Mouse (Mus musculus) liver, postnatal 0 days (tissue): ENCODE measurements at regions not wholly inside any gene's neighbourhood (a gene's known extent, or its start where the extent isn't known, plus 50 kb on each side); places are given as distances from the start of the nearest gene placed in this dataset.

Experiments
- ATAC-seq: fragments of 200-750 bp; cut with Nextera tagmentation; 2 replicates; pipeline ENCODE4 v1.8.0; 2017; ENCODE audit warnings: mild to moderate bottlenecking, moderate library complexity
- DNase-seq: peaks from one replicate; pipeline ENCODE4 v3.0.0-alpha.2; 2016
- H3K27ac ChIP-seq: fragments of 300-500 bp; sonication (generic); 2 replicates; pipeline ENCODE4 v1.5.1; 2014; ENCODE audit warnings: antibody characterized with exemption, moderate library complexity, mild to moderate bottlenecking, low read depth
- H3K27me3 ChIP-seq: fragments of 300-500 bp; sonication (generic); 2 replicates; pipeline ENCODE4 v1.6.1; 2014; ENCODE audit warnings: low read length, control low read depth, mixed read lengths; ENCODE audit not compliant: insufficient read depth
- H3K36me3 ChIP-seq: fragments of 300-500 bp; sonication (generic); replicated peaks from 2 replicates; pipeline ENCODE4 v1.6.1; 2014; ENCODE audit warnings: mild to moderate bottlenecking, control low read depth, low read length, moderate library complexity, mixed read lengths; ENCODE audit not compliant: insufficient read depth
- H3K4me1 ChIP-seq: fragments of 300-500 bp; sonication (generic); 2 replicates; pipeline ENCODE4 v1.6.1; 2014; ENCODE audit warnings: antibody characterized with exemption, mild to moderate bottlenecking, control low read depth; ENCODE audit not compliant: insufficient read depth
- H3K4me2 ChIP-seq: fragments of 300-500 bp; sonication (generic); 2 replicates; pipeline ENCODE4 v1.6.1; 2014; ENCODE audit warnings: low read depth, mild to moderate bottlenecking, low read length, moderate library complexity, mixed read lengths
- H3K4me3 ChIP-seq: fragments of 300-500 bp; sonication (generic); 2 replicates; pipeline ENCODE4 v1.5.1; 2014; ENCODE audit warnings: low read depth, low read length
- H3K9ac ChIP-seq: fragments of 300-500 bp; sonication (generic); replicated peaks from 2 replicates; pipeline ENCODE4 v1.6.1; 2014; ENCODE audit warnings: mild to moderate bottlenecking, moderate library complexity
- H3K9me3 ChIP-seq: fragments of 300-500 bp; sonication (generic); 2 replicates; pipeline ENCODE4 v1.6.1; 2016; ENCODE audit warnings: mild to moderate bottlenecking, control low read depth, low read length, mixed read lengths
- CTCF ChIP-seq: sonication (generic); IDR thresholded peaks from 2 replicates; pipeline ENCODE4 v1.5.1; 2016; ENCODE audit warnings: antibody characterized with exemption, low read depth
- EP300 ChIP-seq: IDR thresholded peaks from 2 replicates; pipeline ENCODE4 v1.6.1; 2016; ENCODE audit warnings: antibody characterized with exemption, low read depth, mild to moderate bottlenecking
- WGBS: fragments of 180-500 bp; shearing (Covaris S2); extraction: QIAGEN DNeasy Blood & Tissue Kit; methylation state at CpG from one replicate; pipeline ENCODE4 v1.1.7; 2014; ENCODE audit not compliant: insufficient replicate concordance; 5-methylcytosine and 5-hydroxymethylcytosine counted together

DNA sequence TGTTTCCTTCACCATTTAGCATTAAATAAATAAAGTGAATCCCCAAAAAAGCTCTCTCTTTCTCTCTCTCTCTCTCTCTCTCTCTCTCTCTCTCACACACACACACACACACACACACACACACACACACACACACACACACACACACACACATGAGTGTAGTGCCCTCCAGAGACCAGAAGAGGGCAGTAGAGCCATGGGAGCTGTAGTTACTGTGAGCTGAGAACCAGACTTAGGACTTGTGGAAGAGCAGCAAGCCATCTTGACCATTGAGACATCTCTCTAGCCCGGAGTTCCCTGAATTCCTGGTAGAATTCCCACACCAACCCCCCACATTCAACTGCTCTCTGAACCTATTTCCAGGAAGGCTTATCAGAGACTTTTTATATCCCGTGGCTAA lies 190.3 kb downstream of the Rplp1 start:
- no peaks in the 10 kb centered on the region for H3K27me3 ChIP-seq
- 82% methylated on average over 2 of the region's 2 CpGs for WGBS
- ATAC-seq (no peak), DNase-seq (no peak)
- TF ChIP-seq CTCF (peak; percentile 53), EP300 (no peak)
- no peak overlapping the region for H3K4me2 ChIP-seq
- no peak overlapping the region for H3K4me3 ChIP-seq
- H3K9ac ChIP-seq, result no peak overlapping the region
- no peaks in the 10 kb centered on the region for H3K9me3 ChIP-seq
- H3K4me1 ChIP-seq, result peaks cover 11% of the 10 kb centered on the region
- no peaks in the 10 kb centered on the region for H3K36me3 ChIP-seq
- no peak overlapping the region for H3K27ac ChIP-seq

GRCm38 (mm10) chr9:61723021-61723581 lies 191.2 kb downstream of the Rplp1 start:
- DNase-seq (peak; percentile 24), ATAC-seq (no peak)
- Histone ChIP-seq H3K36me3 (no peaks in the 10 kb centered on the region), H3K9ac (no peak overlapping the region), H3K4me2 (no peak overlapping the region), H3K4me3 (no peak overlapping the region), H3K9me3 (no peaks in the 10 kb centered on the region), H3K4me1 (peaks cover 11% of the 10 kb centered on the region), H3K27ac (no peak overlapping the region), H3K27me3 (no peaks in the 10 kb centered on the region)
- TF ChIP-seq CTCF (no peak), EP300 (no peak)
- WGBS, result 49% methylated on average over 8 of the region's 8 CpGs

DNA sequence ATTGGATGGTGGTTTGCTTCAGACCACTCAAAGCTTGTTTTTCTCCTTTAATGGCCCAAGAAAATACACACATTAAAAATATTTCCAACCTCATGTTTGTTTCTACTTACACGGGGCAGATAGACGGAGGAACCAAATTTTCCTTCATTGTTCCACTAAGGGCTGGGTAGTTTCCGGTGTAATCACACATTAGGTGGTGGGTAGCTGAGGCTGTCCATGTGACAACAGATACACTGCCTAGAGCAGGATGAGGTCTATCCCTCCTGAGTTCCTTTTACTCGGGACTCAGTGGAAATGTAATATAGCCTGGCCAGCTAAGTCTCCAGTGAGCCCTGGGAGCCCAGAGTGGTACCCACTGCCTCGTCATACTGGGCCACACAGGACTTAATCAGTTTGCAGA lies 192.5 kb downstream of the Rplp1 start:
- no peaks in the 10 kb centered on the region for H3K36me3 ChIP-seq
- H3K4me2 ChIP-seq, result no peak overlapping the region
- no peaks in the 10 kb centered on the region for H3K9me3 ChIP-seq
- H3K4me1 ChIP-seq, result peaks cover 7% of the 10 kb centered on the region
- H3K4me3 ChIP-seq, result no peak overlapping the region
- H3K9ac ChIP-seq, result no peak overlapping the region
- H3K27me3 ChIP-seq, result no peaks in the 10 kb centered on the region
- TF ChIP-seq EP300, result no peak
- TF ChIP-seq CTCF, result no peak
- H3K27ac ChIP-seq, result no peak overlapping the region
- 76% methylated on average over 5 of the region's 5 CpGs for WGBS
- DNase-seq, result no peak
- no peak for ATAC-seq

DNA sequence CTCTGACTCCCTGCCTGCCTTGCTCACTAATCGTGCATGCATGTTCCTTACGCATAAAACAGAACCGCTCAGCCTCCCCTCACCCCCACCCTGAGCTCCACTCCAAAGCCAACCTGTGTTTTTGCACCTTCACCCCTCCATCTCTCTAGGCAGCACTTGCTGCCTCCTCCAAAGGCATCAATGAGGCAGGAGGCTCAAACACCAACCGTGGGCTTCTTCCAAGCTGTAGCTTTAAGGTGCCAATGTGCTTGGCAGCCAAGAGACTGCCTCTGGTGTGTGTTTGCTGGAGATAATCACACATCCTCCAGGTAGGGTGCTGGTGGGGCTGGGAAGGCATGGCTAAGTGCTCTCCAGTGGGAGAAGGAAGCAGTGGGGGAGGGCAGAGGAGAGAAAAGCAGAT lies 193.3 kb downstream of the Rplp1 start:
- no peaks in the 10 kb centered on the region for H3K36me3 ChIP-seq
- ATAC-seq, result no peak
- no peak overlapping the region for H3K4me3 ChIP-seq
- no peaks in the 10 kb centered on the region for H3K9me3 ChIP-seq
- H3K27ac ChIP-seq, result no peak overlapping the region
- H3K27me3 ChIP-seq, result no peaks in the 10 kb centered on the region
- no peak overlapping the region for H3K9ac ChIP-seq
- TF ChIP-seq CTCF (no peak), EP300 (no peak)
- WGBS, result 66% methylated on average over 4 of the region's 4 CpGs
- H3K4me1 ChIP-seq, result peaks cover 7% of the 10 kb centered on the region
- no peak overlapping the region for H3K4me2 ChIP-seq
- no peak for DNase-seq

GRCm38 (mm10) chr9:61720206-61720605 lies 194.1 kb downstream of the Rplp1 start:
- 65% methylated on average over 5 of the region's 5 CpGs for WGBS
- no peak overlapping the region for H3K27ac ChIP-seq
- peaks cover 7% of the 10 kb centered on the region for H3K4me1 ChIP-seq
- no peak for ATAC-seq
- H3K4me3 ChIP-seq, result no peak overlapping the region
- no peaks in the 10 kb centered on the region for H3K27me3 ChIP-seq
- no peak for DNase-seq
- H3K36me3 ChIP-seq, result no peaks in the 10 kb centered on the region
- no peaks in the 10 kb centered on the region for H3K9me3 ChIP-seq
- H3K9ac ChIP-seq, result no peak overlapping the region
- no peak overlapping the region for H3K4me2 ChIP-seq
- TF ChIP-seq CTCF, result no peak
- TF ChIP-seq EP300, result no peak

DNA sequence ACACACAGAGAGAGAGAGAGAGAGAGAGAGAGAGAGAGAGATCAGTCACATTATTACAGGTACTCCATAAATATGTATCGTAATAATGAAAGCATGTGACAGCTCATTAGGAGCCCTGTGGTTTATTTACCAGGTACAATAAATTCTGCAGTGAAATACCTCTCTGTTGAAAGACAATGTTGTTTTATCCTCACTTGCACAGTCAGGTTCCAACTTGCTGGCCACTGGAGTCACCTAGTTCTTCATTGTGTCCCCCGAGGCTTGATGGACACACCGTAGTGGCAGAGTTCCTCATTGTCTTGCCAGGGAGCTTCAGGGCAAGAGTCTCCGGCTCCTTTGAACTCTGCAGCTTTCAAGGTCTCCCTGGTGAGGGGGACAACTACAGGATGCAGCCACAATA lies 197.6 kb downstream of the Rplp1 start:
- Histone ChIP-seq H3K9me3 (no peaks in the 10 kb centered on the region), H3K9ac (no peak overlapping the region), H3K4me3 (no peak overlapping the region), H3K27ac (no peak overlapping the region), H3K4me1 (no peaks in the 10 kb centered on the region), H3K27me3 (no peaks in the 10 kb centered on the region), H3K4me2 (no peak overlapping the region), H3K36me3 (no peaks in the 10 kb centered on the region)
- TF ChIP-seq CTCF (no peak), EP300 (no peak)
- DNase-seq (no peak), ATAC-seq (no peak)
- 67% methylated on average over 4 of the region's 4 CpGs for WGBS
